Mouse (Mus musculus) T-cell, adult 2 months (primary cell): ENCODE data around the gene Tmem184b.
A peak's percentile ranks its signal among the peaks of the same experiment; 100 is the strongest.

Source experiments
- DNase-seq: peaks from one replicate; pipeline ENCODE4 v3.0.0; 2022; ENCODE audit warnings: low spot score

Tmem184b gene

GRCm38 (mm10) chr15:79402836-79403762 lies at the start of gene Tmem184b:
TSS of gene Tmem184b (minus strand) at chr15:79403569.
- DNase-seq: peak; percentile 84

GRCm38 (mm10) chr15:79448041-79448440 lies 44.7 kb upstream of the Tmem184b start:
- no peak for DNase-seq

GRCm38 (mm10) chr15:79445786-79446654 lies 42.7 kb upstream of the Tmem184b start:
- no peak for DNase-seq

- no peak for DNase-seq
These were observed 40.6 kb upstream of the Tmem184b start for GRCm38 (mm10) chr15:79443856-79444410.

- no peak for DNase-seq
These were observed 39.7 kb upstream of the Tmem184b start for GRCm38 (mm10) chr15:79442961-79443518.

- no peak for DNase-seq
These were observed 38.9 kb upstream of the Tmem184b start for GRCm38 (mm10) chr15:79442257-79442611.

- DNase-seq: peak; percentile 55
These were observed 38.2 kb upstream of the Tmem184b start for GRCm38 (mm10) chr15:79441331-79442256.

GRCm38 (mm10) chr15:79440651-79441330 lies 37.4 kb upstream of the Tmem184b start:
- no peak for DNase-seq

- peak; percentile 10 for DNase-seq
These were observed 36.9 kb upstream of the Tmem184b start for GRCm38 (mm10) chr15:79440223-79440622.

GRCm38 (mm10) chr15:79439386-79439785 lies 36.0 kb upstream of the Tmem184b start:
- no peak for DNase-seq

- no peak for DNase-seq
These were observed 35.4 kb upstream of the Tmem184b start for GRCm38 (mm10) chr15:79438816-79439215.

GRCm38 (mm10) chr15:79438209-79438810 lies 34.9 kb upstream of the Tmem184b start:
- DNase-seq: no peak

GRCm38 (mm10) chr15:79437541-79438208 lies 34.3 kb upstream of the Tmem184b start:
- no peak for DNase-seq

GRCm38 (mm10) chr15:79436481-79436921 lies 33.1 kb upstream of the Tmem184b start:
- DNase-seq: no peak

- DNase-seq: no peak
These were observed 31.9 kb upstream of the Tmem184b start for GRCm38 (mm10) chr15:79435191-79435671.

GRCm38 (mm10) chr15:79432892-79433291 lies 29.5 kb upstream of the Tmem184b start:
- DNase-seq: no peak

GRCm38 (mm10) chr15:79432328-79432727 lies 29.0 kb upstream of the Tmem184b start:
- DNase-seq: no peak

- DNase-seq: no peak
These were observed 28.6 kb upstream of the Tmem184b start for GRCm38 (mm10) chr15:79431925-79432324.

- no peak for DNase-seq
These were observed 27.2 kb upstream of the Tmem184b start for GRCm38 (mm10) chr15:79430461-79431000.
